Mouse (Mus musculus) kidney, embryonic 14.5 days (tissue): Measurements from ENCODE around the gene Otulinl. TPM values are rescaled to one million over a fixed set of nuclear protein-coding genes. Genes with fewer than 3 reads are reported as not detected.

Experiments used
- ATAC-seq: fragments of 200-750 bp; cut with Nextera tagmentation; 2 replicates; pipeline ENCODE4 v1.8.0; 2017; ENCODE audit warnings: moderate number of reproducible peaks, mild to moderate bottlenecking, moderate TSS enrichment, moderate library complexity; ENCODE audit not compliant: low FRiP score, low TSS enrichment
- H3K27ac ChIP-seq: fragments of 300-500 bp; sonication (generic); 2 replicates; pipeline ENCODE4 v1.5.1; 2014; ENCODE audit warnings: low read depth, mild to moderate bottlenecking, low read length, moderate library complexity, mixed read lengths
- H3K27me3 ChIP-seq: fragments of 300-500 bp; sonication (generic); 2 replicates; pipeline ENCODE4 v1.6.1; 2014; ENCODE audit warnings: mild to moderate bottlenecking, low read length; ENCODE audit not compliant: control insufficient read depth, insufficient read depth
- H3K36me3 ChIP-seq: fragments of 300-500 bp; sonication (generic); 2 replicates; pipeline ENCODE4 v1.6.1; 2014; ENCODE audit warnings: low read length, mixed read lengths; ENCODE audit not compliant: control insufficient read depth, insufficient read depth
- H3K4me1 ChIP-seq: fragments of 300-500 bp; sonication (generic); 2 replicates; pipeline ENCODE4 v1.6.1; 2014; ENCODE audit warnings: low read length, mixed read lengths; ENCODE audit not compliant: control insufficient read depth, insufficient read depth
- H3K4me2 ChIP-seq: fragments of 300-500 bp; sonication (generic); replicated peaks from 2 replicates; pipeline ENCODE4 v1.6.1; 2014; ENCODE audit warnings: low read depth, mild to moderate bottlenecking, low read length
- H3K4me3 ChIP-seq: fragments of 300-500 bp; sonication (generic); 2 replicates; pipeline ENCODE4 v1.5.1; 2014; ENCODE audit warnings: mild to moderate bottlenecking, low read length
- H3K9ac ChIP-seq: fragments of 300-500 bp; sonication (generic); 2 replicates; pipeline ENCODE4 v1.6.1; 2014; ENCODE audit warnings: low read depth, mild to moderate bottlenecking, low read length, moderate library complexity
- H3K9me3 ChIP-seq: fragments of 300-500 bp; sonication (generic); 2 replicates; pipeline ENCODE4 v1.6.1; 2016; ENCODE audit warnings: low read length; ENCODE audit not compliant: control insufficient read depth
- WGBS: fragments of 180-500 bp; shearing (Covaris S2); extraction: QIAGEN DNeasy Blood & Tissue Kit; methylation state at CpG from one replicate; pipeline ENCODE4 v1.1.7; 2014; 5-methylcytosine and 5-hydroxymethylcytosine counted together
- polyA plus RNA-seq: library from polyadenylated mRNA; unstranded; fragments of >200 nt; fragmentation: Nextera tagmentation; extraction: Ambion mirVana; gene quantifications from 2 replicates; pipeline ENCODE4 v1.2.1, GENCODE M21; 2014

Otulinl gene
- polyA plus RNA-seq, 1 experiment from 2014 or later: 25.1 TPM

DNA sequence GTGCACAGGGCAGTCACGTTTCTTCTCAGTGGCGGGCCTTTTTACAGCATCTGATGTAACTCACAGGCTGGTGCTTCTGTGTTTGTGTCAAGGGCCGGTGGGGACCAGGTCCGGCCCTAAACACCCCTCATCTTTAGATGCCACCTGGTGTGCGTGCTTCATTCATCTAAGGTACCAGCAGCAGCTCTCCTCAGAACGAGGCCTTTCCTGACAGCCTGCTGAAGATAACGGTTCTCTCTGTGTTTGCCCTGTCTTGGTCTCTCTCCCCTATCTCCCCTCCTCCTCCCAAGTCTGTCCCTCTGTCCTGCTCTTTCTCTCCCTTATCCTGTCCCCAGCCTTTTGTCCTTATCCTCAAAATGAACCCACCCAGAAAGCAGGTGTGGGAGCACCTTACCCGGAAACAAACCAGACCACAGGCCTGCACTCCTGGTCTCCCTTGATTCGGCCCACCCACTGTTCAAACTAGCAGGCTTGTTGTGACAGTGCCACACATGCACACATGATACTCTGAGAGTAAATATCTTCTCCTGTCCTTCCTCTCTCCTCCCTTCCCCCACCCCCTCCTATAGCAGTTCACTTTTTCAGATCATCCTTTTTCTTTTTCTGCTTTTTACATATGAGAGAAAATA is 14.4 kb downstream of the Otulinl start:
- no peak for ATAC-seq
- Histone ChIP-seq H3K9me3 (no peaks in the 10 kb centered on the region), H3K4me3 (no peak overlapping the region), H3K4me2 (no peak overlapping the region), H3K36me3 (no peaks in the 10 kb centered on the region), H3K27ac (no peak overlapping the region), H3K9ac (no peak overlapping the region), H3K27me3 (no peaks in the 10 kb centered on the region), H3K4me1 (0 out of 2 replicates have a peak, but pooled peaks cover 8% of the 10 kb centered on the region)
- WGBS: 75% methylated on average over 9 of the region's 9 CpGs

DNA sequence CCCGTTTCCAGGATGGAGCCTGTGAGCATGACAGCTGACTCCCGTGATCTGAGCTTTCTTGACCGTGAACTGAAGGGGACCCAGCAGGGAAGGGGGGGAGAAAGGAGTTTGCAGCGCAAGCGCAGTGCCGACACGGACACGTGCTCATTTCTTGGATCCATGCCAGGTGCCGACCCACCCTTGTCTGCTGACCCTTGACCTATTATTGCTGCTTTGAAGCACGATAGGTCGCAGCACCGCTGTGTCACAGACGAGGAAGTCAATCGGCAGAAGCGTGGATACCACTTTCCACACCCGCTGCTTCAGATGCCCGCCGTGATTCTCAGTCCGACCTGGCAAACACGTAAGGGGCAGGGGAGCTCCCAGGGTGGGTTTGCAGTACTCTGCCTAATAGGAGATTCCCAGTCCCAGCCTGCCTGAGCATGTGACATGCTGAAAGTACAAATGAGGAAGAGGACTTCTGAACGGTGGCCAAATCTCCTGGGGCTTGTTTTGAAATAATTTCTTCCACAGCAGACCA is 15.9 kb downstream of the Otulinl start:
- Histone ChIP-seq H3K4me1 (0 out of 2 replicates have a peak, but pooled peaks cover 8% of the 10 kb centered on the region), H3K27ac (no peak overlapping the region), H3K9me3 (no peaks in the 10 kb centered on the region), H3K4me2 (no peak overlapping the region), H3K4me3 (no peak overlapping the region), H3K36me3 (no peaks in the 10 kb centered on the region), H3K9ac (no peak overlapping the region), H3K27me3 (no peaks in the 10 kb centered on the region)
- ATAC-seq: no peak
- WGBS: 54% methylated on average over 21 of the region's 21 CpGs

DNA sequence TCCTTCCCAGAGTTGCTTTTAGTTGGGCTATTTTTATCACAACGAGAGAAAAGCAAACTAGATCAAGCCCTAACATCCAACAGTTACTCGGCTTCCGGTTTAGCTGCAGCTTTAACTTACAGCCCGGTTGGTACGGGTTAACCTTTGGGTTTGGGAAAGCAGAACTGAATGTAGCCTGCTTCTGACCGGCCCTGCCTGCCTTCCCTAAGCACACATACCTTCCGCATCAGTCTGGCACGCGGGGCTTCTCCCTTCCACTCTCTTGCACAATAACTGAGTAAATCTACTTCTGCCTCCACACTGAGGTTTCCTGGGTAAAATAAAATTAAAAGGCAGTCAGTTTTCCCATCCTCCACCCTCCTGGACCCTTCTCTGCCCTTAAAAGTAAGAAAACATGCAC is 17.3 kb downstream of the Otulinl start:
- Histone ChIP-seq H3K4me1 (0 out of 2 replicates have a peak, but pooled peaks cover 3% of the 10 kb centered on the region), H3K4me2 (no peak overlapping the region), H3K27me3 (no peaks in the 10 kb centered on the region), H3K36me3 (no peaks in the 10 kb centered on the region), H3K27ac (no peak overlapping the region), H3K9me3 (no peaks in the 10 kb centered on the region), H3K4me3 (no peak overlapping the region), H3K9ac (no peak overlapping the region)
- 94% methylated on average over 9 of the region's 9 CpGs for WGBS
- ATAC-seq: no peak

DNA sequence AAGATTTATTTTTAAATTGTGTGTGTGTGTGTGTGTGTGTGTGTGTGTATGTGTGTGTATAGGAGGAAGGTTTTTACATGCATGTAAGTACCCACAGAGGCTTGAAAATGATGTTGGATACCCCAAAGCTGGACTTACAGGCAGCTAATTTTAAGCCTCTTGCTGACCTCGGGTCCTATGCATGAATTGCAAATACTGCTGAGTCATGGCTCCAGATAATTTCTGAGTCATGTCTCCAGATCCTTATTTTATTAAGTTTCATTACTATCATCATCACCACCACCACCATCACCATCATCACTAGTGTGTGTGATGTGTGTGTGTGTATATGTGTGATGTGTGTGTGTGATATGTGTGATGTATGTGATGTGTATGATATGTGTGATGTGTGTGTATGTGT is 18.7 kb downstream of the Otulinl start:
- no peak for ATAC-seq
- no peaks in the 10 kb centered on the region for H3K9me3 ChIP-seq
- H3K36me3 ChIP-seq: no peaks in the 10 kb centered on the region
- H3K4me1 ChIP-seq: 0 out of 2 replicates have a peak, but pooled peaks cover under 1% of the 10 kb centered on the region
- no peak overlapping the region for H3K27ac ChIP-seq
- H3K27me3 ChIP-seq: no peaks in the 10 kb centered on the region
- H3K4me2 ChIP-seq: no peak overlapping the region
- WGBS: 59% methylated on average over 1 of the region's 1 CpGs
- H3K4me3 ChIP-seq: no peak overlapping the region
- H3K9ac ChIP-seq: no peak overlapping the region

DNA sequence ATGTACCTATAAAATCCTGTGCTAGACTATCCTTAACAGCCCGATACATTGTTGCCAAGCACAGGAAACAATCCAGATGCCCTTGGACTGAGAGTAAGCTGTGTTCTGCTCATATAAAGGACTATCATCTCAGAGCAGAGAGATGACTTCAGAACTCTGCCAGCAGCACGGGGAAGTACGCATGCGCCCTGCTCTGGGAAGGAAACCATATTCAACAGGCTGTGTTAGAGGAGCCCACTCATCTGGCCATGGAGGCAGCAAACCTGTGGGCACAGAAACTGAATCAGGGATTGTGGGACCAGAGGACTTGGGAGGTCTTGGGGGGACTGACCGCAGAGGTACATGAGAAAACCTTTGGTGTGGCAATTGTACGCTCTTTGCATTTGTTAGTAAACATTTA is 19.7 kb downstream of the Otulinl start:
- no peak for ATAC-seq
- 90% methylated on average over 6 of the region's 6 CpGs for WGBS
- no peak overlapping the region for H3K9ac ChIP-seq

DNA sequence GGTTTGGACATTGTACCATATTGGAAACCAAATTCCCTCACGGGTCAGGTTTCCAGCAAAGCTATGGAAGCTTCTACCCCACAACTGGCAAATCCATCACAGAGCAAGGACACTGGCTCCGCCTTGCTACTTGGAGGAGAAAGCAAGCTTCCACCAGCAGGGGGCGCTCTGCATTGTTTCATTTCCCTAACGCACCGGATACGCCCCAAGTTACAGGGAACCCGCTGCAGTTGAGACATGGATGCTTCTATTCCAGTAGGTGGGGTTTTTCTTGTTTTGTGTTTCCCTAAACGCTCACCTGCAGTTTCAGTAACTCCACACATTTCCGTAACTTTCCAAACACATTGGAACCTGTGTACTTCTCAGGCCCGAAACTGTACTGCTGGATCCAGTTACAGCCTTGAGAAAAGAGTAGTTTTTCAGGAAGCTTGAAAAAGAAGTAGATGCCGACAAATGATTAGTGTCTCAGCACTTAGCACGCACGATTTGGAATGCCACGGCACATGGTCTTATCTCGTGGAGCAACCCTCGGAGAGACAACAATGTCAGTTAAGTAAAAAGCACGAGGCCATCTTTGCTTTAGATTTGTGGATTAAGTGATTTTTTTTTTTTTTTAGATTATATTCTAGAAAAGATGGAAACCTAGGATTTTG is 21.7 kb downstream of the Otulinl start:
- no peak overlapping the region for H3K9ac ChIP-seq
- WGBS: 41% methylated on average over 17 of the region's 17 CpGs
- no peak overlapping the region for H3K27ac ChIP-seq
- H3K27me3 ChIP-seq: no peaks in the 10 kb centered on the region
- H3K36me3 ChIP-seq: no peaks in the 10 kb centered on the region
- peak; percentile 80 for ATAC-seq
- no peaks in the 10 kb centered on the region for H3K4me1 ChIP-seq
- H3K9me3 ChIP-seq: no peaks in the 10 kb centered on the region
- no peak overlapping the region for H3K4me2 ChIP-seq
- H3K4me3 ChIP-seq: no peak overlapping the region

More for the DNA sequence above, 19.7 kb downstream of the Otulinl start:
- Histone ChIP-seq H3K4me1 (no peaks in the 10 kb centered on the region), H3K4me2 (no peak overlapping the region), H3K27ac (no peak overlapping the region), H3K36me3 (no peaks in the 10 kb centered on the region), H3K9me3 (no peaks in the 10 kb centered on the region), H3K4me3 (no peak overlapping the region), H3K27me3 (no peaks in the 10 kb centered on the region)

DNA sequence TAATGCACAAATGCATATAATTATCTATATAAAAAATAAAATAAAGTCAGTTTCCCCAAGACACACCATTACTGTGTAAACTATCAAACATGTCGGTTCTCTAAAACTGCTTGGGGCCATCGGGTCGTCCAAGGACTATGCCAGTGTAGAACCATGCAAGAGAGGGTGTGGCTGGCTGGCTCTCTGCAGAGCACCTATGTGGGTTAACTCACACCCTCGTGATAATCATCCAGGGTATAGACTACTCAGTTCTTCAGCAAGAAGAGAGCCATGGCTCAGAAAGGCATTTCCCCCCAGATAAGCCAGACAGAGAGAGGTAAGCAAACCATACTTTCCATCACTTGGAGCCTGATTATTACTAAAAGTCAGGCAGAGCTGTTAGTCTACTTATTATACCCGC is 22.2 kb downstream of the Otulinl start:
- no peak for ATAC-seq
- Histone ChIP-seq H3K4me3 (no peak overlapping the region), H3K36me3 (no peaks in the 10 kb centered on the region), H3K27ac (no peak overlapping the region), H3K27me3 (no peaks in the 10 kb centered on the region), H3K9me3 (no peaks in the 10 kb centered on the region), H3K4me2 (no peak overlapping the region), H3K9ac (no peak overlapping the region), H3K4me1 (no peaks in the 10 kb centered on the region)
- 84% methylated on average over 5 of the region's 5 CpGs for WGBS

DNA sequence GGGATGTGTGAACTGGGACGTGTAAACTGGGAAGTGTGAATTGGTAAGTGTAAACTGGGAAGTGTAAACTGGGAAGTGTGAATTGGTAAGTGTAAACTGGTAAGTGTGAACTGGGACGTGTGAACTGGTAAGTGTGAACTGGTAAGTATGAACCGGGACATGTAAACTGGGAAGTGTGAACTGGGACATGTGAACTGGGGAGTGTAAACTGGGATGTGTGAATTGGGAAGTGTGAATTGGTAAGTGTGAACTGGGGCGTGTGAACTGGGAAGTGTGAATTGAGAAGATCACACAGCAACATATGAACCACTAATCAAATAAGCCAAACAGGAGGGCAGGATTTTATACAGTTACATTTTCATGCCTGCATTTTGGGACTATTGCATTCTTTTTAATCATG is 23.0 kb downstream of the Otulinl start:
- H3K27ac ChIP-seq: no peak overlapping the region
- 86% methylated on average over 4 of the region's 4 CpGs for WGBS
- H3K4me2 ChIP-seq: no peak overlapping the region
- no peaks in the 10 kb centered on the region for H3K36me3 ChIP-seq
- ATAC-seq: no peak
- no peak overlapping the region for H3K4me3 ChIP-seq
- H3K9me3 ChIP-seq: no peaks in the 10 kb centered on the region
- no peak overlapping the region for H3K9ac ChIP-seq
- H3K4me1 ChIP-seq: no peaks in the 10 kb centered on the region
- H3K27me3 ChIP-seq: no peaks in the 10 kb centered on the region

DNA sequence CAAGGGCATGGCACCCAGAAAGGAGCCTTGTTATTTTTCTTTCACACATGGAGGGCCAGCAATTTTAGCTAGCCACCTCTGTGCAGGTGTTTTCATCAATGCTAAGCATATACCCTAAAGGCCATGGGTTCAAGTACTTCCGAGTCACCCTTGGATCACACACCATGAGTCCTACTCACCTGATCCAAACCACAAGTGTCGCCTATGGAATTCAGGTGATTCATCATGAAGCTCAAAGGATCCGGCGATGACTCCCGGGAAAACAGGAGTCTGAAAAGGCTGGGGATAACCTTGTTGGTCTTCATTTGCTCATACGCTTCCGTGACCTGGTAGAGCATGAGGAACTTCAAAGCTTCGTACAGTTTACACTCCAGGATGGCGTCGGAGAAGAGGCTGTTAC is 23.5 kb downstream of the Otulinl start:
- H3K9me3 ChIP-seq: no peaks in the 10 kb centered on the region
- WGBS: 94% methylated on average over 10 of the region's 10 CpGs
- H3K4me3 ChIP-seq: no peak overlapping the region
- no peak for ATAC-seq
- H3K4me1 ChIP-seq: no peaks in the 10 kb centered on the region
- H3K27ac ChIP-seq: no peak overlapping the region
- no peaks in the 10 kb centered on the region for H3K27me3 ChIP-seq
- no peak overlapping the region for H3K9ac ChIP-seq
- H3K4me2 ChIP-seq: no peak overlapping the region
- no peaks in the 10 kb centered on the region for H3K36me3 ChIP-seq
